Mouse (Mus musculus) frontal cortex, postnatal 36 days (tissue): ENCODE results near the gene Mtx1.

ENCODE experiments used
- DNase-seq, 2 experiments: peaks; one replicate each; pipeline ENCODE4 v3.0.0; 2022; ENCODE audit warnings: low spot score in 2 of 2

The Mtx1 gene

DNA sequence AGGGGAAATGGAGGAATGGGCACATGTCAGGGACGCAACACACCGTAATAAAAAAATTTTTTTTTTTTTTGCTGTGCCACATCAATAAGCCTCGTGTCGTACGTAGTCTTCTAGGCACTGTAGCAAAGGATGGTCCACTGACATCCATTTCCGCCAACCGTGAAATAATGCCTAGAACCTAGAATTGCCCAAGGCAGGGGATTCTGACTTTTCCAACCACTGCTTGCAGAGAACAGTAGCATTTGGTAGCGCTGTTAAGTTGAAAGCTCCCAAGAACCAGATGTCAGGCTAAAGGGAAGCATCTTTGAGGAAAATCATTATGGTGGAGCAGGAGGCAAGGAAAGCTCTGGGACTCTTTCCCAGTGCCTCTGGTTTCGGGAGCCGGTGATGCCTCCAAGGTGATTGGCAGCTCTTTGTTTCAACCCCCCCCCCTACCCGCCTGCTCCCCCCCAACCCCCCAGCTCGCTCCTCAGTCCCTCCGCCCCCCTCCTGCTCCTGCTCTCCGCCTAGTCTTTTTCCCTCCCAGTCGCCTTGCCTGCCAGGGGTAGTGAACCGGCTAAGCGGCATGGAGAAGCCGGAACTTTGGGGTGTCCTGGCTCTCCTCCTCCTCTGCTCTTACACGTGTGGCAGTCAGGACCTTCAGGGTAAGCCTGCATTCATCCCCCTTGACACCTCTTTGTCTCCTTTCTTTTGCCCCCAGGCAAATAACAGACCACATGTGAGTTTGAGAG lies 12.0 kb downstream of the Mtx1 start, which contains the start of gene Thbs3:
TSS of gene Thbs3 (plus strand) at position 500 of the 731 bp plus-strand sequence.
- DNase-seq = no peak

DNA sequence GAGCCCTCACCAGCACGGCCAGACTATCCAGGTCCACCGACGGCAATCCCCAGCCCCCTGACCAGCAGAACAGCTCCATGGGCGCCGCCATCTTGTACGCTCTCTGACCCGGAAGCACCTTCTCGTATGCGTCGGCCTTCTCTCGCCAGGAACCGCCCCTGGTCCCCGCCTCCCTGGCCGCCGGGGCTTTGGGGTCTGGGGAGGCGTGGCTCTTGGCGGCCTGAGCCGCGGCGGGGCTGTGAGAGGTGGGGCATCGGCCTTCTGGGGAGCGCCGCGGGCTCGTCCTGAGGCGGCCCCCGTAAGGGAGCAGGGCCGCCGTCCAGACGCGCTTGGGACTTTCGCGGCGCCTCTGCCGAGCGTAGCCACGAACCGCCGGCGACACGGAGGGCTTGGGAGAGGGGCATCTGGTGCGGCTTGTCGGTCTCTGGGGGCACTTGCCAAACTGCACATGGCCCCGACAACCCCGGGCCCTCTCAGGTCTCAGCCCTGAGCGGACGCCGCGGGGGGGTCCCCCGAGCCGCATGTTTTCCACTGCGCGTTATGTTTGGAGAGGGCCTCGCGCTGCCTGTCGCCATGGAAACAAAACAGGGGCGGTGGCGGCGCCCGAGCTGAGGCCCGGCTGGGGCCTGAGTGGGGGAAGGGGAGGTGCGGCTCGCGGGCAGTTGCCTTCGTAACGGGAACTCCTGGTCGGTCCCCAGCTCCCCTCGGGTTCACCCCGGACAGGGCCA lies 12.9 kb downstream of the Mtx1 start:
- DNase-seq = peak; percentile 93

DNA sequence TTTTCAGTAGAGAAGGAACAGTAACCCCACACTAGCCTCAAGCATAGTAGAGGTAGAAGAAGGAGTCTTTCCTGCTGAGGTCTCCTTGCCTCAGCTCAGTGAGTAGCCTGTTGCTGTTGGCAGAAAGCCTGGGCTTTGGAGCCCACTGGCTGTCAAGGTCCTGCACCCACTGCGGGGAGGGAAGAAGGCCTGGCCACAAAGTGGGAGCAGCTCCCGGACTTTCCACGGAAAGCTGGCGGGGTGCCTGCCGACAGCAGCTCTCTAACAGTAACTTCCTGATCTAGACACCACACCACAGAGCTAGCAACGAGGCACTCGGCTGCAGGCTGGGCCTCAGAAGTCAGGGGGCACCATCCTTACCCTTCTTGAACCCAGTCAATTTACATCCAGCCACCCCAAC lies 16.2 kb downstream of the Mtx1 start:
- no peak for DNase-seq

DNA sequence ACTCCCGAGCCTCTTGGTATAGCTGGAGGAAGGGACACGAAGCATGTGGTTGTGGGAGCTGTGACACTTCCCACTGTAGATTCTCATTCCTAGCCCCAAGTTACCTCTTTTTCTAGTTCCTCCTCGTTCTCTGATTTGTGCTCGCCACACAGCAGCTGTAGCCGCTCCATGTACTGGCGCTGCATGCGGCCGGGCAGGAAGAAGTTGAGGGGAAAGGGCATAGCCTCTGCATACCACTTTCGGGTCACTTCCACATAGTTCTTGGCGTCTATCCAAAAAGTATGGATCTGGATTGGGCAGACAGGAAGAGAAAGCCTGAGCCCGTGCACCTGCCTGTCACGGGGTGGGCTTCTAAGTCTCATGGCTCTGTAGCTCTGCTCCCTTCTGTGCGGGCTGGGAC lies 16.7 kb downstream of the Mtx1 start:
- no peak for DNase-seq

DNA sequence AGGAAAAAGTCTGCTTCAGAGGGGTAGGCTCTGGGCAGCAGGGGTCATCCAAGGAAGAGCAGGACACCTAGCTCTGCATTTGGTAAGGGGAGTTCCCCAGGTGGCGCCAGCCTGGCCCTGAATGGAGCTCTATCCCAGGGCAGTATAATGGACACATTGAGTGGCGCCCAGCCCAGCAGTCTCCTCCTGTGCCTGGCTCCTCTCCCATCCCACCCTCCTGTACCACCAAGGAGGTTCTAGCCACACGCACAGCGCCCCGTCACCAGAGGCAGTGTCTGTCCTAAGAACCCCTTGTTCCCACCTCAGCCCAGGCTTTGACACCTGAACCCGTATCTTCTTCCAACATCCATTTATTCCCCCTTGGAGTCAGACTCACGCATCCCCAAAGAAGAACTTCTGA lies 17.2 kb downstream of the Mtx1 start:
- DNase-seq = no peak

DNA sequence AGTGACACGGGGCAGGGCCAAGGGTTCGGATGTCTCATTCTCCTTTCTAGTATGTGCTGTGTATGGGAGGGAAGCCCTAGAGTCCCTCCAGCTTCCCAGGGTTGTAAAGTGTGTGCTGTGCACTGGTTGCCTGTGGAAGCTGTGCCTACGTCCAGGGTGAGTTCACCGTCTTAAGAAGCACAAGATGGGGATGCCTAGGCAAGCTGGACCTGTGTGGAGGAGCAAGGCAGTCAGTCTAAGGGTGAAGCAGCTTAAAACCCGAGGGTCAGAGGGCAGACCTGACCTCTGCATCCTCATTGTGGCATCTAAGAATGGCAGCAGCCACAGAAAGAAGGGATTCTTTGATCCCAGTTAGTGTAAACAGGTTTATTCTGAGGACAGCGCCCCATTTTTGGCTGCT lies 18.2 kb downstream of the Mtx1 start:
- no peak for DNase-seq

DNA sequence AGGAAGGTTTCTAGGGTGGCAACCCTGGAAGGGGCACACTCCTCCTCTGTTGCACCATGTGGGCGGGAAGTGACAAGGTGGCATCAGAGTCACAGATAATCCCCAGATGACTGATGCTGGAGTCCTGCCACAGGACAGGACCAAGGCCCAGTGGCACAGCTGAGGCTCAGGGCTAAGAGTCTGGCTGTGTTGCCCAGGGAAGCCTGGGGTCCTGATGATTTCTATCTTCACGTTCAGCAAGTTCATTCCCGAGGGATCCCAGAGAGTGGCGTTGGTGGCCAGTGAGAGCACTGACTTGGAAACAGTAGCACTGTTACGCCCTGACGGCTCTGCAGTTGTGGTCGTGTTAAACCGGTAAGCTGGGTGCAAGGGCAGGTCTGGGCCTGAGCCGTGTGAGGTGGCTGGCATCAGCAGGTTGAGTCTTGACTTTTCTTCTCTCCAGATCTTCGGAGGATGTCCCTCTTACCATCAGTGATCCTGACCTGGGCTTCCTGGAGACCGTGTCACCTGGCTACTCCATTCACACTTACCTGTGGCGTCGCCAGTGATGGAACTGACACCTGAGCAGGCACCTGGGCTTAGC lies 18.7 kb downstream of the Mtx1 start:
- DNase-seq = no peak

DNA sequence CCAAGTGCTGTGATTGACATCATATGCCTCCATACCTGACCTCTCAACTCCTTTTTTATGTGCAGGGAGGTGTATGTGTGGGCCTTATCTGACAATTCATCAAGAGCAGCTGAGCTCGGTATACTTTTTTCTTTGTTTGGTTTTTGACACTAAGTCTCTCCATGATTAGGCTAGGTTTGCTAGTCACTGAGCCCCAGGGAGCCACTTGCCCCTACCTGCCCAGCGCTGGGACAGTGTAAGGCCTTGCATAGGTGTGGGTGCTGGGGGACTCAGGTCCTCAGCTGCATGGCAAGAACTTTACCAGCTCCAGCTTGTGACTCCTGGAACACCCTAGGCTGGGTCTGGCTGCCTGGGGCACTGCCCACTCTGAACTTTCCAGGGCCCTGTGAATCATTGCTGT lies 20.2 kb downstream of the Mtx1 start:
- DNase-seq = no peak

DNA sequence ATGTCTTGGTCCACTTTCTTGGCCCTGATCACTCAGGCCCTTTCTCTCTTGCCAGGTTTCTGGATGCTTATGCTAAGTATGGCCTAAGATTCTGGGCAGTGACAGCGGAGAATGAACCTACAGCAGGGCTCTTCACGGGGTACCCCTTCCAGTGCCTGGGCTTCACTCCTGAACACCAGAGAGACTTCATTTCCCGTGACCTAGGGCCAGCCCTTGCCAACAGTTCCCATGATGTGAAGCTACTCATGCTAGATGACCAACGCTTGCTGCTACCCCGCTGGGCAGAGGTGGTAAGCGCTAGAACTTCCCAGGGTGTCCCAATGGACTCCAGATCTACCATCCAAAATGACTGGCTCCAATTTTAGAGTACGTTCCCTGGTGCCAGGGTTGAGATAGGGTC lies 20.8 kb downstream of the Mtx1 start:
- DNase-seq = no peak

DNA sequence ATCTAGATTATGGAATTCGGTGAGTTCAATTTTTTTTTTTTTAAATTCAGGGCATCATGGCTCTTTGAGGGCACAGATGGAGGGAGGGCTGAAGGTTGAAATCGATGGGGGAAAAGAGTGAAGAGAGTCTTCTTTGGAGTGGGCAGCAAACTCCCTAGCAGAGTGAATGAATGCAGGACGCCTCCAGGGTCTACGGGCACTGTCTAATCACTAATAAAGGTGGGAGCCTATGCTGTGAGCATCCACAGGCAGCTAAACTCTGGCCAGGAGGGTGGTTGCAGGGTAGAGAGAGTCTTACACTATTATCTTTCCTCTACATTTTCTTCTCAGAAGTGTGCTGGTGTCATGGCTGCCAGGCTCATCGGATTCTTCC lies 23.8 kb downstream of the Mtx1 start:
- DNase-seq = no peak

DNA sequence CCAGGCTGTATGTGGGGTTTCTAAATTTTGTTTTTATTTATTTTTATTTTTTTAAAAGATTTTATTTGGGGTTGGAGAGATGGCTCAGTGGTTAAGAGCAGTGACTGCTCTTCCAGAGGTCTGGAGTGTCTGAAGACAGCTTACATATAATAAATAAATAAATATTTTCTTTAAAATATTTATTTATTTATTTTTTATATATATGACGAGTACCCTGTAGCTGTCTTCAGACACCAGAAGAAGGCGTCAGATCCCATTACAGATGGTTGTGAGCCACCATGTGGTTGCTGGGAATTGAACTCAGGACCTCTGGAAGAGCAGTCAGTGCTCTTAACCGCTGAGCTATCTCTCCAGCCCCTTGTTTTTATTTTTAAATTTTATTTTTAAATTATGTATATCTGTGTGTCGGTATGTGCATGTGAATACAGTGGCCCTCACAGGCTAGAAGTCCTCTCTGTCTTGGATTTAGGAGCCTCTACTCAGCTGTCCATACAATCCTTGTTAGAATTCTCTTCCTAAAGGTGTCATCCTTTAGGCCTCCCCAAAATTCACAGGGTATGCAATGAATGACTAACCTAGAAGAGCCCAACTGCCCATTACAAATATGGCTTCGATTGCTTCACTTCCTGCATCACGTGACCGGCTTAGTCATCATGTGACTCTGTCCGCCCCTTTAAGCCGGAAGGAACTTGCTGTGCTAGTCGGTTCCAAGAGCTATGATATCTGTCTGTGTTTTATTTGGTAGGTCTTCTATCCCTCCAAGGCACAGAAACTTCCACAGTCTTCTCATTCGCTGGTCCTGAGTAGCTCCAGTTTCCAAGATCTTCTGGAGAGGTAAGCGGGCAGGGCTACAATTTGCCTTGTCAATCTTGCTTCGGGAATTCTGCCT lies 24.4 kb downstream of the Mtx1 start, which contains the start of gene Gba:
TSS of gene Gba (plus strand) at position 676 of the 889 bp plus-strand sequence.
- peak; percentile 84 to 92 for DNase-seq

DNA sequence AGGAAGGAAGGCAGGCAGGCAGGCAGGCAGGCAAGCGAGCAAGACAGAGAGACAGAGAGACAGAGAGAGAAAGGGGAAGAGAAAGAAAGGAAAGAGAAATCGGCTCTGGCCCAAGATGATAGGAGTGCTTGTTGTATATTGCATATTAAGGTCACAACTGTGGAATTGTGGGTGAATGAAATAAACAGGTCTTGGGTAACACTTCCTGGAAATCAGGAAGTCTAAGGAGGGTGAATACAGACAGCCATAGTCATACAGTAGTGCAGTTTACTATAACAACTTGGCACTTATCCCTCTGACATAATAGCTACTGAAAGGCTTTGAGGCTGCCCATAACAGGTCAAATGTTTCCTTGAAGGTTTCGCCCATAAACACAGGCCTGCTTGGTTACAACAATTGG lies 27.0 kb downstream of the Mtx1 start:
- no peak for DNase-seq

DNA sequence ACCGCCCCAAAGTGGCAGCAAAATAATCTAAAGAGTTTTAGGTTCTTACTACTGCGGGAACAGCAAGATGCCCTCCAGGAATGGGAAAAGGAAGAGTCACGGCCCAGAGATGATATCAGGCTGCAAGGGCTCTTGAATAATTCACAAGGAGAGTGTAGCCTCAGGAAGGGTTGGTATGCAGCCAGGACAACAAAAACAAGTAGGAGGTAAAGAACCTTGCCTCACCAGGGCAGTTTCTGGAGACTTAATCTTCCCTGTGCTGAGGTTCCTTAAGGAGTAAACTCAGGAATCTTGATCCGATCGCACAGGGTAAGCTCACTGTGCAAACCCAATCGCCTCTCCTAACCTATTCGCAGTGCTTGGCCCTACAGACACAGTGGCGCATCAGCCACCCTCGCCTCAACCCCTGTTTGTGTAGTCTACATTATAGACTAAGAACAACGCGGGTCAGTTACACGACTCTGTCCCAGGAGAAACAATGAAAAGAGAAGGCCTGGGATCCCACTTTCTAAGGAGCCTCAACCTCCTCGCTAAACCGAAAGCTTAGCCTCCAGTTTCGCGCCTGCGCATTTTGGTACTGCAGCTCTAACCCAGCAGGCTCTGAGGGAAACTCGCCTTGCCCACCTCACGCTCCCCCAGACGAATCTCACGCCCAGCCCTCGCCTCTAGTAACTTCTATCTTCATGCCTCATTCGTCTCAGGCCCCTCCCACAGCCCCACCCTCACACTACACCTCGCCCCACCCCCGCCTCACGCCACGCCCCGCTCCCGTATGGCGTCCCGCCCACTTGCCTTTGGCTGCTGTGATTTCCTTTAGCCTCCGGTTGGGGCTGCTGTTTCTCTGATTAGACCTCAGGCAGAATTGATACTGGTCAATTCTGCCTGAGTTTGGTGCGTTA lies 30.7 kb downstream of the Mtx1 start:
- peak; percentile 74 to 83 for DNase-seq

DNA sequence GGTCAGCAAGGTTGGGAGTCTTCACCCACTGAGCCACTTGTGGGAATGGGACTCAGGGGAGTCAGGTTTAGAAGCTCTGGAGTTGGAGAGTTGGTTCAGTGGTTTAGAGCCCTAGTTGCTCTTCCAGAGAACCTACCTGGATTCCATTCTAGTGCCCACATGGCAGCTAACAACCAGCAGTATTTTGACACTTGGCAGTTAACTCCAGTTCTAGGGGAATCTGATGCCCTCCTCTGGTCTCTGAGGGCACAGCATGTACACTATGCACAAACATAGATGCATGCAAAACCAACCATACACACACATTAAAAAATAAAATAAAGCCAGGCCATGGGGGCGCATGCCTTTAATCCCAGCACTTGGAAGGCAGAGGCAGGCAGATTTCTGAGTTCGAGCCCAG lies 33.0 kb downstream of the Mtx1 start:
- DNase-seq = no peak

DNA sequence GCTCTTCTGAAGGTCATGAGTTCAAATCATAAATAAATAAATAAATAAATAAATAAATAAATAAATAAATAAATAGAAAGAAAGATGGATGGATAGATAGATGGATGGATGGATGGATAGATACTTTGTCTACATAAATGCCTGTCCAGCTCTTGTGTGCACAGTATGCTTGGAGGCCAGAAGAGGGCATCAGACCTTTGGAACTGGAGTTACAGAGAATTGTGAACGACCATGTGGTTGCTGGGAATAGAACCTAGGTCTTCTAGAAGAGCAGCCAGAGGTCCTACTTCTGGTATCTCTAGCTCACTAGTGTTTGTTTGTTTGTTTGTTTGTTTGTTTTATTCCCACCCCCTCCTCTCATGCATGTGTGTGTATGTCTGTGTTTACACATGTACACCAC lies 33.5 kb downstream of the Mtx1 start:
- DNase-seq = no peak

DNA sequence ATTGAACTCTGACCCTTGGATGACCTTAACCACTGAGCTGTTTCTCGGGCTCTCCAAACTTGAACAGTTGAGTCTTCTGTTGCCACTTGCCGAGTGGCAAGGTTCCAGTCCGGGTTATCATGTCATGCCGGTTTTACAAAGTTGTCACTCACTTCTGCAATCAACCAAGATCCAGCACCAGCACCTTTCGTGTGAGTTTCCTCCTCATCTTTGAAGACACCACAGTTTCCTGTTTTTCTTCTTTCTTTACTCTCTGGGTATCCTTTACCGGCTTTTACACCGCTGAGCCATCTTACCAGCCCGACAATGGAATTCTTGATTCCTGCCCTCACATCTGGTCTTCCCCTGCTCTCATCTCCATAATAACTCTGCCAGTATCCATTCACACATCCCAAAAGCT lies 36.5 kb downstream of the Mtx1 start:
- no peak for DNase-seq

DNA sequence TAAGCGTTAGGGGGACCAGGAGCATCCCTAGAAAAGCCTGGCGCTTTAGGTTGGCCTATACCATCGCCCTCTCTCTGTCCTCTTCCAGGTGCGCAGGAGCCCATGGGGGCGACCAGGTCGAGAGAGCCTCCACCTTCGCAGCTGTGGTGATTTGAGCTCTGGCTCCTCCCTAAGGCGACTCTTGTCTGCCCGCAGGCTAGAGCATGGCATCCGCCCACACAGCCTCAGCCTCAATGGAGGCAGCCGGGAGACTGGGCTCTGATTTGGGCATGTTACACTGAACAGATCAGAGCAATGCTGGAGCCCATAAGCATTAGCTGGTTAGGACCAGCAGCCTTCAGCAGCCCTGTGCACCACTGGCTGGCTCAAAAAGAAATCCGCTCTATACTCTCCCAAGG lies 38.4 kb downstream of the Mtx1 start:
- no peak for DNase-seq

DNA sequence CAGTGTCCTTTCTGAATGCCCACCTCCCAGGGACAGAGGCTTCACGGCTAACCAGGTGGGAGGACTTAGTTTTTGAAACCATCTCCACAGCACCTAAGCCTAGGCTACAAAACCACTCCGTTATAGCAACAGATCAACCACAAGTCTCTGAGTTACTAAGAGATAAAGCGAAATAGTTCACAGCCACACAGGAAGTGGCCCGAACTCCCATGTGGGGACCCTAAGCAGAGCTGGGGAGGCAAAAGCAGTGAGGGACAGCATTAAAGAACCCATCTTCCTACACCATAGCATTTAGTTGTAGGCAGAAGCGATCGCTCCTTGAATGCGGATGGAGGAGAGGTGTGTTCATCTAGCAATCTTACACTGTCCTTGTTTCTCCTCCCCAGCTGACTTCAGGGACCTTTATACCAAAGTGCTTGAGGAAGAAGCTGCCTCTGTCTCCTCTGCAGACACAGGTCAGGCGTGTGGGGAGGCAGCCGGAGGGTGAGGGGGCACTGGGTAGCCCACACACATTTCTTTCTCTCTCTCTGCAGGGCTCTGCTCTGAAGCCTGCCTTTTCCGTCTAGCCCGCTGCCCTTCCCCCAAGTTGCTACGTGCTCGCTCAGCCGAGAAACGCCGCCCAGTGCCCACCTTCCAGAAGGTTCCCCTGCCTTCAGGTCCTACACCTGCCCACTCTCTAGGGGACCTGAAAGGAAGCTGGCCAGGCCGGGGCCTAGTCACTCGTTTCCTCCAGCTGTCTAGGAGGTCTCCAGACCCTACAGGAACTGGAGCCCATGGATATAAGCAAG lies 39.0 kb downstream of the Mtx1 start:
- no peak for DNase-seq

DNA sequence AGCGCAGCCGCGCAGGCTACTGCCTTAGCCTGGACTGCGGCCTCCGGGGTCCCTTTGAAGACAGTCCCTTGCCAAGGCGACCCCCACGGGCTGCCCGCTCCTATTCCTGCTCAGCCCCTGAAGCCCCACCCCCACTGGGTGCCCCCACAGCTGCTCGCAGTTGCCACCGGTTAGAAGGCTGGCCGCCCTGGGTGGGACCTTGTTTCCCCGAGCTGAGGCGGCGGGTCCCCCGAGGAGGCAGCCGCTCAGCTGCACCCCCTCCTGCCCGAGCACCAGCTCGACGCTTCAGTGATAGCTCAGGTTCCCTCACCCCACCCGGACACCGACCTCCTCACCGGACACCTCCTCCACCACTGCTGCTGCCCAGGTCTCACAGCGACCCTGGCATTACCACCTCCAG lies 39.7 kb downstream of the Mtx1 start:
- no peak for DNase-seq

DNA sequence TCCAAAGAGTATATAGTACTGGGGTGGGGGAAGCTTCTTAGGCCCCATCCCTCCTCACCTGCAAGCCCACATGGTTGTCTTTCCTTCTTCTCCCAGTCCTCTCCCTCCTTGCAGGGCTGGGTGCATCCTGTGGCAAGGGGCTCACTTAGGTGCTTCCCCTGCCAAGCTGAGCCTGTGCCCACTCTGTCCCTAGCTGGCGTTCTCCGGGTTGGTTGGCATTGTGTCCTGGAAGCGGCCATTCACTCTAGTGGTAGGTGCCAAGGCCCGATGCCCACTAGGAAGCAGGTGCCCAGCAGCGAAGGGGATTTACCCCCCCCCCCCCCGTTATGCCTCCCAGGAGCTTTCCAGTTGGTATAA lies 43.0 kb downstream of the Mtx1 start:
- peak; percentile 33 to 35 for DNase-seq
